Mouse (Mus musculus): ENCODE measurements around the gene Cyba. TPM values are rescaled to one million over a fixed set of nuclear protein-coding genes. Genes with fewer than 3 reads are reported as not detected.
A peak's percentile ranks its signal among the peaks of the same experiment; 100 is the strongest.

Cyba gene
- polyA plus RNA-seq, 1 experiment from 2014 or later: 219 TPM

DNA sequence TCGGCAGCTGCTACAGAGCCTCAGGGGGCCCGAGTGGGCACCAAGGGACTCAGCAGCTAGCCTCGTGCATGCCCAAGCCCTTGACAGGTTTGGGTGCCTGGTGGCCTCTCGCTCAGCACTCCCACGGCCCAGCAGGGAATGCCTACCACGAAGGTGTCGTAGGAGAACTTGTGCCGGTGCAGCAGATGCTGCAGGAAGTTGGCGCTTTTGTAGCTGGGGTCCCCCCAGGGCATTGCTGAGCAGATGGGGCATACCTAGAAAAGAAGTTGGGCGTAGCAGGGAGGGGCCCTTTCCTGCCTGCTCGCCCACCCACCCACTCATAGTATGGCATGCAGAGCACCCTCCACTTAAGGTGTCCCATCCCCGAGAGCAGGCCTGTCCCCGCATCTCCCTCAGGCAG lies 35.1 kb upstream of the Cyba start:
- ATAC-seq (ENCODE audit: low read depth): no peak

DNA sequence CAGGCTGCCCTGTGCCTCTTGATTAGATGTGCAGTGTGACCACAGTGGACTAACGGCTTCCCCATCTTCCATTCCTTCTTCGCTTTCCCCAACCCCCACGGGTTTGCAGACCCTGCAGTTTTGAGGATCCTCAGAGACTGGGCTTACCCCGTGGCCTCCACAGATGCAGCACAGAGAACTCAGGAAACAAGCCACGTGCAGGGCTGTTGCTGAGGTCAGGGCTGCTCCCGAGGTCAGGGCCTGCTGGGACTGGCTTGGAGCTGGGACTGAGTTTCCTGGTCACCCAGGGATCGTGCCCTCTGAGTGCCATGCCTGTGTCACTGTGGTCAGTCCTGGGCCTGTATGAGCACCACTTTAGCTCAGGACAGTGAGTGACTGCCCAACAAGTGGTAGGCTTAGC lies 32.3 kb upstream of the Cyba start:
- 68% methylated on average over 7 of the region's 7 CpGs for WGBS
- Histone ChIP-seq H3K4me2 (ENCODE audit: low read depth, low read length) (no peak overlapping the region), H3K9me3 (ENCODE audit: control insufficient read depth, low read length) (no peaks in the 10 kb centered on the region), H3K4me3 (ENCODE audit: low read length) (no peak overlapping the region), H3K36me3 (ENCODE audit: control insufficient read depth, insufficient read depth, low read length) (peaks cover 12% of the 10 kb centered on the region), H3K4me1 (replicated peaks; ENCODE audit: control insufficient read depth, insufficient read depth, low read length) (peaks cover 16% of the 10 kb centered on the region), H3K9ac (ENCODE audit: low read length) (no peak overlapping the region), H3K27ac (ENCODE audit: low read length) (no peak overlapping the region), H3K27me3 (ENCODE audit: control insufficient read depth, insufficient read depth, low read depth, low read length) (peaks cover 20% of the 10 kb centered on the region)
- no peak for ATAC-seq (ENCODE audit: low read depth)

More for the DNA sequence above, 35.1 kb upstream of the Cyba start:
- Histone ChIP-seq H3K27me3 (ENCODE audit: control insufficient read depth, insufficient read depth, low read depth, low read length) (no peaks in the 10 kb centered on the region), H3K36me3 (ENCODE audit: control insufficient read depth, insufficient read depth, low read length) (peaks cover 14% of the 10 kb centered on the region), H3K4me1 (replicated peaks; ENCODE audit: control insufficient read depth, insufficient read depth, low read length) (peaks cover 9% of the 10 kb centered on the region), H3K4me3 (ENCODE audit: low read length) (no peak overlapping the region), H3K27ac (ENCODE audit: low read length) (no peak overlapping the region), H3K9ac (ENCODE audit: low read length) (no peak overlapping the region), H3K9me3 (ENCODE audit: control insufficient read depth, low read length) (no peaks in the 10 kb centered on the region), H3K4me2 (ENCODE audit: low read depth, low read length) (no peak overlapping the region)
- WGBS: 89% methylated on average over 13 of the region's 13 CpGs

DNA sequence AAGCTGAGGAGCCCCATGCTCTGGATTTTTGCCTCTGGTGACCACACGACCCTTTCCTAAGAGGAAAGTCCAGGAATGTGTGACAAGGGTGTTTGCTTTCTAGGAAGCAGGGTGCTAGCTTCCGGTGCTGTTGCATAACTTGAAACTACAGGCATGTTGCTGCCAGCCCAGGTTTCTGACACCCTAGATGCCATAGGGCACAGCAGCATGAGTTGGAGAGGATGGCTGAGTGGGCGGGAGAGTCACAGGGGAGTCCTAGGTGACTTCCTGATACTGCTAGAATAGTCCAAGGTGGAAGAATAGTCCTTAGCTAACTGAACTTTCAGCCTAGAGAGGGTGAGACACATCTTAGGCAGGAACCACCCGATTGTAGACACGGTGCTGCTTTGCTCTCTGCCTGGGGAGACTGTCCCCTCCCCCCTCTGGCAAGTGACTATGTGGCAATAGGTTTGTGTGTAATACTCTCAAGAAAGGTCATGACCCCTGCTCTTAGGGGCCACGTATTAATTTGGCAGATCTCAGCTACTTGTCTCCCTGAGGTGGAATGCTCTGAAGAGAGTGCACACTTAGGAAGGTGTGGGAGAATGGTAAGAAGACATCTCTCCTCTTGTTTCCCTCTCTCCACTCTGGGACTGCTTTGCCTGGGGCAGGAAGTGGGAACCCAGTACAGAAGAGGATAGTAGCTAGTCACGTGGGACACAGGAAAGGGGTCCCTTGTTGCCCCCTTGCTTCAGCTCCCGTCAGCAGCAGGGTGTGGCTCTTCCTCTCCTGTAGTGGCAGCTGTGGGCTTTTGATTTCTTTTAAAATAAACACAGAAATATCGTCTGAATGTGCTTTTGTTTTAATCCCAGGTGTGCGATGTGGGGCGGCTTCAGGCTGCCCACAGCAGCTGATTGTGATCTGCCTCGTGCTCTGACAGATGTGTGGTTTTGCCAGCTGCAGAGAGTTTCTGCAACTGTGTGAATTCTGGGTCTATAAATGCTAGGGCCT lies 31.2 kb upstream of the Cyba start:
- H3K4me1 ChIP-seq (replicated peaks; ENCODE audit: control insufficient read depth, insufficient read depth, low read length): peaks cover 16% of the 10 kb centered on the region
- no peak overlapping the region for H3K9ac ChIP-seq (ENCODE audit: low read length)
- peak overlapping the region; percentile 42; the same call in 1 of the 2 replicates for H3K27ac ChIP-seq (ENCODE audit: low read length)
- H3K36me3 ChIP-seq (ENCODE audit: control insufficient read depth, insufficient read depth, low read length): peaks cover 12% of the 10 kb centered on the region
- 24% methylated on average over 12 of the region's 12 CpGs for WGBS
- H3K4me2 ChIP-seq (ENCODE audit: low read depth, low read length): no peak overlapping the region; the same call in 1 of the 2 replicates
- peaks cover 25% of the 10 kb centered on the region for H3K27me3 ChIP-seq (ENCODE audit: control insufficient read depth, insufficient read depth, low read depth, low read length)
- no peaks in the 10 kb centered on the region for H3K9me3 ChIP-seq (ENCODE audit: control insufficient read depth, low read length)
- peak; percentile 21; the same call in 1 of the 2 replicates for ATAC-seq (ENCODE audit: low read depth)
- H3K4me3 ChIP-seq (ENCODE audit: low read length): no peak overlapping the region

DNA sequence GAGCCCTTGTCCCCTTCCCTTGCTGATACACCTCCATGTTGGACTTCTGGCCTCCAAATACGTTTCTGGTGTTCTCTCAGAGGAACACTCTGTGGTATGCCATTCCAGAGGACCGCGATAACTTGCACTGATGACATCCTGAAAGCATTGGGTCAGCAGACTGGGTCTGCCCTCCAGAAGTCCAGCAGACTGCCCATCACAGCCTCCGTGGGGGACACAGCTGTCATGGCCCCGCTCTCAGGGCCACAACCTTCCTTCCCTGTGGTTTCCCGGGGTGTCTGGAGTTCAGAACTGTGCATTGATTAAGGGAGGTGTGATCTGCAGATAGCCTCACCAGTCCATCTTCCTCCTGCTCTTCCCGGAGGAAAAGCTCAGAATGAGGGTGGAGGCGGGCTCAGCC lies 29.8 kb upstream of the Cyba start:
- H3K9ac ChIP-seq (ENCODE audit: low read length): no peak overlapping the region
- no peaks in the 10 kb centered on the region for H3K9me3 ChIP-seq (ENCODE audit: control insufficient read depth, low read length)
- peaks cover 7% of the 10 kb centered on the region for H3K36me3 ChIP-seq (ENCODE audit: control insufficient read depth, insufficient read depth, low read length)
- H3K4me3 ChIP-seq (ENCODE audit: low read length): no peak overlapping the region
- H3K27me3 ChIP-seq (ENCODE audit: control insufficient read depth, insufficient read depth, low read depth, low read length): peaks cover 28% of the 10 kb centered on the region
- no peak overlapping the region for H3K4me2 ChIP-seq (ENCODE audit: low read depth, low read length)
- 55% methylated on average over 8 of the region's 8 CpGs for WGBS
- ATAC-seq (ENCODE audit: low read depth): no peak
- H3K27ac ChIP-seq (ENCODE audit: low read length): no peak overlapping the region
- peaks cover 16% of the 10 kb centered on the region for H3K4me1 ChIP-seq (replicated peaks; ENCODE audit: control insufficient read depth, insufficient read depth, low read length)

DNA sequence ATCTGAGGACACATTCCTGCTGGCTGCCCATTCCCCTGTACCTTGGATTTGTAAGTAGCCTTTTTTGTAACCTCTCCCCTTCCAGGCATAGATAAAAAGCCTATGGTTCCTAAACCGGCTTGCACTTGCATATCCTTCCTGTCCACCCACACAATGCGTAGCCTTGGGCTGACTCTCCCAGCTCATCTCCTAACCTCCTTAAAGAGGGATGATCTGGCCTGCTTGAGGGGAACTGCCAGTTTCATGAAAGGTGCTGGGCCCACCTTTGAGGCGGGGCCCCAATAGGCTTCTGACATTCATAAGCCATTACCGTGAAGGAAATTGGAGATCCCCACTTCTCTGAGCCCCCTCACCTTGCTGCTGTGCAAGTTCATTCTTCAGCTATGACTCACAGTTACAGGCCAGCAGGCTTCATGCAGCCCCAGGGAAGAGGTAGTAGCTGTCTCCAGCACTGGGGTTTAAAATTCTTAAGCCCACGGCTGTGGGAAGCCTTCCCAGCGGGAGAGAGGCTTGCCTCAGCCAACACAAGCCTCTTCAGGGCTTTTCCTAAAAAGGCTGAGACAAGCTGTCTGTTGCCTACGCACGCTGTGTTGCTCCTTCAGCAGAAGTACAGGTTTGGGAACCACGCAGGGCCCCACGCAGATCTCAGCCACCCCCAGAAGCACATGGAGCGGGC lies 28.9 kb upstream of the Cyba start:
- Histone ChIP-seq H3K27me3 (ENCODE audit: control insufficient read depth, insufficient read depth, low read depth, low read length) (peaks cover 30% of the 10 kb centered on the region), H3K4me1 (replicated peaks; ENCODE audit: control insufficient read depth, insufficient read depth, low read length) (peaks cover 16% of the 10 kb centered on the region), H3K9ac (ENCODE audit: low read length) (no peak overlapping the region), H3K9me3 (ENCODE audit: control insufficient read depth, low read length) (no peaks in the 10 kb centered on the region), H3K4me2 (ENCODE audit: low read depth, low read length) (no peak overlapping the region), H3K36me3 (ENCODE audit: control insufficient read depth, insufficient read depth, low read length) (peaks cover 3% of the 10 kb centered on the region), H3K27ac (ENCODE audit: low read length) (no peak overlapping the region), H3K4me3 (ENCODE audit: low read length) (no peak overlapping the region)
- 57% methylated on average over 11 of the region's 11 CpGs for WGBS
- ATAC-seq (ENCODE audit: low read depth): no peak

DNA sequence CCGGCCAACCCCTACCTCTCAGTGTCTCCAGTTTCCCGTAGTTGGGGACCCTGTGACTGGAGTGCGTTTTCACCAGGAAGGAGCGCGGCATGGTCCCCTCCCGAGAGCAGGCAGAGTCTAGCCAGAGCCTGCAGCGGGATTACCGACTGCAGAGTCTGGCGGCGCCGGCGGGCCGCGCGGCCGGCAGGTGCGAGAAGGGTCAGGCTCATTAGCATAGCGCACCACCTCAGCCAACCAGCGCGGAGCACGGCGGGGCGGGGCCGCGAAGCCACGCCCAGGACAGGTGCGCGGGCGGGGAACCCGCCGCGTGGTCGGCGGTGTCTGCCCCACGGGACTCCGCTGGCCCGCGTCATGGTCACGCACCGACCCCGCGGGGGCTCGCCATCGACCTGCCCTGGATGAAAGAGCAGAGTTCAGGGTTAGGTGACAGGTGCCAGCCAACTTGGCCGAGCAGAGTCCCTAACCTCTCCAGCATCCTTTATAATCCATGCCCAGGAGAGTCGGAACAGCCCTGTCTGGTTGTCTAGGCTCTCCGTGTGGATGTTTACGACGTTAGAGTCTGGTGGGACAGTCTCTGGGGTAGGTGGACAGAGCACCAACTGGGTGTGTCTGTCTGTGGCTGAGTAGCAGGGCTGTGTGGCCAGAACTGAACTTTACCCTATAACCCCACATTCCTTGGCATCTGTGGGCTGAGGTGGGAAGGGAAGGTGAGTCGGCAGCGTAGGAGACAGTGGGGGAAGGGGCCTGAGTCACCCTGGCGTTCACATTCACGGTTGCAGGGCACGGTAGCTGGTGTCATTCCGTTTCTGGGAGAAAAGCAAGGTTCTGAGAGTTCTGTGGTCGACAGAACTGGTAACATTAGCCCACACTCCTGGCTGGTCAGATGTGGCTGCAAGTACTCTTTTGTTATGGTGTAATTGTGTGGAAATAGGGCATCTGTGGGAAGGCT lies 28.1 kb upstream of the Cyba start, which contains the start of gene Snai3:
Snai3 (minus strand) TSS at position 210 of the 949 bp plus-strand sequence.
- WGBS: 1% methylated on average over 53 of the region's 56 CpGs
- H3K4me3 ChIP-seq (ENCODE audit: low read length): peak within 1 kb of the TSS; percentile 29
- H3K36me3 ChIP-seq (ENCODE audit: control insufficient read depth, insufficient read depth, low read length): peaks cover under 1% of the 10 kb centered on the region
- H3K27ac ChIP-seq (ENCODE audit: low read length): no peak within 1 kb of the TSS
- peaks cover 16% of the 10 kb centered on the region for H3K4me1 ChIP-seq (replicated peaks; ENCODE audit: control insufficient read depth, insufficient read depth, low read length)
- peak within 1 kb of the TSS; percentile 47 for H3K4me2 ChIP-seq (ENCODE audit: low read depth, low read length)
- H3K27me3 ChIP-seq (ENCODE audit: control insufficient read depth, insufficient read depth, low read depth, low read length): peaks cover 30% of the 10 kb centered on the region
- peak; percentile 88 for ATAC-seq (ENCODE audit: low read depth)
- H3K9ac ChIP-seq (ENCODE audit: low read length): peak within 1 kb of the TSS; percentile 8; the same call in 1 of the 2 replicates
- no peaks in the 10 kb centered on the region for H3K9me3 ChIP-seq (ENCODE audit: control insufficient read depth, low read length)

DNA sequence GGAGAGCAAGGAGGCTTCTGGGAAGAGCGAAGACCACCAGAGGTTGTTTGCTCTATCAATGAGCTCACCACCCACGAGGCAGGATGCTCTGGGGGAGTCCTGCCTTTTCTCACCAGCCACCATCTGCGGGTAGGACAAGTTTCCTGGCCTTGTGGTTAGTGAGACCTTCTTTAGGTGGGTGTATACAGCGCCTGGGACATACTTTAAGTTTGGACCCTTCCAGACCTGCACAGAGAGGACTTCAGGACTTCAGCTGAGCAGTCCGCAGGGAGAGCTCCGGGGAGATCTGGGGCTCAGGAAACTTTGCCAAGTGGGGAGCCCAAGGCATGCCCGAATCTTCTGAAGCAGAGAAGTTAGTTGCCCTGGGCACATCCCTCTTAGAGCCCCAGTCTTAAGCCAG lies 27.3 kb upstream of the Cyba start:
- Histone ChIP-seq H3K4me3 (ENCODE audit: low read length) (peak overlapping the region; percentile 29), H3K4me2 (ENCODE audit: low read depth, low read length) (peak overlapping the region; percentile 47), H3K27ac (ENCODE audit: low read length) (no peak overlapping the region), H3K9me3 (ENCODE audit: control insufficient read depth, low read length) (no peaks in the 10 kb centered on the region), H3K27me3 (ENCODE audit: control insufficient read depth, insufficient read depth, low read depth, low read length) (peaks cover 30% of the 10 kb centered on the region), H3K36me3 (ENCODE audit: control insufficient read depth, insufficient read depth, low read length) (no peaks in the 10 kb centered on the region), H3K4me1 (replicated peaks; ENCODE audit: control insufficient read depth, insufficient read depth, low read length) (peaks cover 16% of the 10 kb centered on the region), H3K9ac (ENCODE audit: low read length) (peak overlapping the region; percentile 8; the same call in 1 of the 2 replicates)
- no peak for ATAC-seq (ENCODE audit: low read depth)
- 23% methylated on average over 7 of the region's 7 CpGs for WGBS

DNA sequence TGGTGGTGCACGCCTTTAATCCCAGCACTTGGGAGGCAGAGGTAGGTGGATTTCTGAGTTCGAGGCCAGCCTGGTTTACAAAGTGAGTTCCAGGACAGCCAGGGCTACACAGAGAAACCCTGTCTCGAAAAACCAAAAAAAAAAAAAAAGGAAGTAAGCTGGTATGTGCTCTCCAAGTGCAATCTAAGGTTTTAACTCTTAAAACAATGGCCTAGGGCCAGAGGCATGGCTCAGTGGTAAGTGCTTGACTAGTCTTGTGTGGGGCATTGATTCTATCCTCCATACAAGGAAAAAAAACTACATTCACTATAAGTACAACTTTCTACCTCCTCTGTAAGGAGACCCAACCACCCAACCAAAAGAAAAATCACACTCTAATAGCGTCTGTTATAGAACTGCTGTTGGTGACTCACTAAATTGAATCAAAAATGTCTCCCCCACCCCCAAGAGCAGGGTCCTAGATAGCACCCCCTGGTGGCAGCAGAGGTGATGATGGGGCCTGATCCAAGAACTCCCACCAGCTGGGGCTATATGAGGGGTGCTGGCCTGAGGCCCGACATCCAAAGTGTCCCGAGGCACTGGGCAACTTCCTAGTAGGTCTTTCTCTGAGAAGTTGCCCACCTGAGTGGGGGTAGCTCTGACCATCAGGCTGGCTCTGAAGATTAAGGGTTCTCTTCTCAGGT lies 26.6 kb upstream of the Cyba start:
- H3K4me3 ChIP-seq (ENCODE audit: low read length): no peak overlapping the region
- WGBS: 54% methylated on average over 6 of the region's 6 CpGs
- H3K27ac ChIP-seq (ENCODE audit: low read length): no peak overlapping the region
- no peak overlapping the region for H3K4me2 ChIP-seq (ENCODE audit: low read depth, low read length)
- peaks cover 30% of the 10 kb centered on the region for H3K27me3 ChIP-seq (ENCODE audit: control insufficient read depth, insufficient read depth, low read depth, low read length)
- no peaks in the 10 kb centered on the region for H3K36me3 ChIP-seq (ENCODE audit: control insufficient read depth, insufficient read depth, low read length)
- no peaks in the 10 kb centered on the region for H3K9me3 ChIP-seq (ENCODE audit: control insufficient read depth, low read length)
- H3K9ac ChIP-seq (ENCODE audit: low read length): no peak overlapping the region
- no peak for ATAC-seq (ENCODE audit: low read depth)
- peaks cover 16% of the 10 kb centered on the region for H3K4me1 ChIP-seq (replicated peaks; ENCODE audit: control insufficient read depth, insufficient read depth, low read length)

Data from lung, embryonic 16.5 days (tissue).